Mouse (Mus musculus): ENCODE data around the gene Camkmt.

- TF ChIP-seq POLR2A (IDR thresholded peaks at IDR 0.05; ENCODE audit: control insufficient read depth, extremely low read depth, insufficient read depth, low read length, poor library complexity) (no peak), CTCF (IDR thresholded peaks at IDR 0.05; ENCODE audit: borderline replicate concordance, control insufficient read depth, extremely low read depth, insufficient read depth, low read length, poor library complexity) (no peak)
Observed at GRCm38 (mm10) chr17:85048379-85048778, 42.0 kb upstream of the Camkmt start.

All from thymus, adult 2 months (tissue).